Mouse (Mus musculus) lung, adult 2 months (tissue): ENCODE results near the gene Slc24a4.

Experiments
- CTCF ChIP-seq: fragments of 200-500 bp; IDR thresholded peaks from 2 replicates; pipeline ENCODE4 v1.5.1; 2011; ENCODE audit warnings: mild to moderate bottlenecking, low read length, control low read depth; ENCODE audit not compliant: insufficient read depth
- POLR2A ChIP-seq: fragments of 200-500 bp; IDR thresholded peaks from 2 replicates; pipeline ENCODE4 v1.6.1; 2011; ENCODE audit warnings: low read depth, mild to moderate bottlenecking, control low read depth, low read length, borderline replicate concordance; ENCODE audit errors: extremely low read depth

- TF ChIP-seq CTCF (no peak), POLR2A (no peak)
These were observed 12.0 kb upstream of the Slc24a4 start for GRCm38 (mm10) chr12:102116580-102116979.
